Mouse (Mus musculus): Measurements from ENCODE around the gene Kcnj9. TPM values are rescaled to one million over a fixed set of nuclear protein-coding genes. Genes with fewer than 3 reads are reported as not detected.

Kcnj9 gene
- polyA plus RNA-seq, 1 experiment from 2014 or later, result 0.06 TPM

GRCm38 (mm10) chr1:172274116-172274515 is 55.0 kb downstream of the Kcnj9 start:
- Histone ChIP-seq H3K4me1 (ENCODE audit: control insufficient read depth, insufficient read depth, low read length) (0 out of 2 replicates have a peak, but pooled peaks cover 2% of the 10 kb centered on the region), H3K36me3 (ENCODE audit: control insufficient read depth, insufficient read depth, low read length) (no peaks in the 10 kb centered on the region), H3K9me3 (ENCODE audit: control insufficient read depth, low read length) (no peaks in the 10 kb centered on the region), H3K9ac (ENCODE audit: low read depth, low read length) (no peak overlapping the region), H3K27ac (replicated peaks; ENCODE audit: low read depth, low read length) (no peak overlapping the region), H3K27me3 (replicated peaks; ENCODE audit: control insufficient read depth, insufficient read depth, low read length) (no peaks in the 10 kb centered on the region), H3K4me2 (ENCODE audit: low read depth, low read length) (no peak overlapping the region), H3K4me3 (ENCODE audit: low read depth, low read length) (no peak overlapping the region)
- WGBS, result 50% methylated on average over 5 of the region's 5 CpGs
- DNase-seq (ENCODE audit: low spot score) (no peak), ATAC-seq (ENCODE audit: low read depth) (no peak)

- DNase-seq (ENCODE audit: low spot score) (no peak), ATAC-seq (ENCODE audit: low read depth) (no peak)
- 0 out of 2 replicates have a peak, but pooled peaks cover 2% of the 10 kb centered on the region for H3K4me1 ChIP-seq (ENCODE audit: control insufficient read depth, insufficient read depth, low read length)
- no peaks in the 10 kb centered on the region for H3K27me3 ChIP-seq (replicated peaks; ENCODE audit: control insufficient read depth, insufficient read depth, low read length)
- no peak overlapping the region for H3K4me3 ChIP-seq (ENCODE audit: low read depth, low read length)
- WGBS, result 82% methylated on average over 6 of the region's 6 CpGs
- no peak overlapping the region for H3K9ac ChIP-seq (ENCODE audit: low read depth, low read length)
- no peaks in the 10 kb centered on the region for H3K36me3 ChIP-seq (ENCODE audit: control insufficient read depth, insufficient read depth, low read length)
- H3K4me2 ChIP-seq (ENCODE audit: low read depth, low read length), result no peak overlapping the region
- no peaks in the 10 kb centered on the region for H3K9me3 ChIP-seq (ENCODE audit: control insufficient read depth, low read length)
- no peak overlapping the region for H3K27ac ChIP-seq (replicated peaks; ENCODE audit: low read depth, low read length)
Observed at GRCm38 (mm10) chr1:172273386-172273785, 55.7 kb downstream of the Kcnj9 start.

- no peak overlapping the region for H3K4me2 ChIP-seq (ENCODE audit: low read depth, low read length)
- H3K9me3 ChIP-seq (ENCODE audit: control insufficient read depth, low read length), result no peaks in the 10 kb centered on the region
- no peak for ATAC-seq (ENCODE audit: low read depth)
- H3K4me3 ChIP-seq (ENCODE audit: low read depth, low read length), result no peak overlapping the region
- DNase-seq (ENCODE audit: low spot score), result no peak
- 77% methylated on average over 10 of the region's 10 CpGs for WGBS
- H3K4me1 ChIP-seq (ENCODE audit: control insufficient read depth, insufficient read depth, low read length), result 0 out of 2 replicates have a peak, but pooled peaks cover 2% of the 10 kb centered on the region
- no peaks in the 10 kb centered on the region for H3K36me3 ChIP-seq (ENCODE audit: control insufficient read depth, insufficient read depth, low read length)
- H3K27ac ChIP-seq (replicated peaks; ENCODE audit: low read depth, low read length), result no peak overlapping the region
- H3K9ac ChIP-seq (ENCODE audit: low read depth, low read length), result no peak overlapping the region
- no peaks in the 10 kb centered on the region for H3K27me3 ChIP-seq (replicated peaks; ENCODE audit: control insufficient read depth, insufficient read depth, low read length)
Observed at GRCm38 (mm10) chr1:172271765-172272164, 57.4 kb downstream of the Kcnj9 start.

GRCm38 (mm10) chr1:172271208-172271607 is 57.9 kb downstream of the Kcnj9 start:
- Histone ChIP-seq H3K27ac (replicated peaks; ENCODE audit: low read depth, low read length) (no peak overlapping the region), H3K4me2 (ENCODE audit: low read depth, low read length) (no peak overlapping the region), H3K4me1 (ENCODE audit: control insufficient read depth, insufficient read depth, low read length) (0 out of 2 replicates have a peak, but pooled peaks cover 2% of the 10 kb centered on the region), H3K27me3 (replicated peaks; ENCODE audit: control insufficient read depth, insufficient read depth, low read length) (no peaks in the 10 kb centered on the region), H3K36me3 (ENCODE audit: control insufficient read depth, insufficient read depth, low read length) (no peaks in the 10 kb centered on the region), H3K9me3 (ENCODE audit: control insufficient read depth, low read length) (no peaks in the 10 kb centered on the region), H3K9ac (ENCODE audit: low read depth, low read length) (no peak overlapping the region), H3K4me3 (ENCODE audit: low read depth, low read length) (no peak overlapping the region)
- ATAC-seq (ENCODE audit: low read depth), result no peak
- DNase-seq (ENCODE audit: low spot score), result no peak
- 88% methylated on average over 3 of the region's 3 CpGs for WGBS

Other genes starting within 250 kb of the Kcnj9 start
- 227 and 230 TPM in 2 replicates for gene Copa, start 246.8 kb downstream of the Kcnj9 start, polyA plus RNA-seq (2014; fragmentation: Nextera tagmentation; extraction: Ambion mirVana)
- gene Ncstn, start 246.5 kb downstream of the Kcnj9 start, polyA plus RNA-seq (2014; fragmentation: Nextera tagmentation; extraction: Ambion mirVana), result 91.3 and 107 TPM in 2 replicates
- gene Pex19, start 202.6 kb downstream of the Kcnj9 start, polyA plus RNA-seq (2014; fragmentation: Nextera tagmentation; extraction: Ambion mirVana), result 130 and 148 TPM in 2 replicates
- gene Dcaf8, start 181.2 kb downstream of the Kcnj9 start, polyA plus RNA-seq (2014; fragmentation: Nextera tagmentation; extraction: Ambion mirVana), result 102 and 119 TPM in 2 replicates
- gene Pea15a, start 122.5 kb downstream of the Kcnj9 start, polyA plus RNA-seq (2014; fragmentation: Nextera tagmentation; extraction: Ambion mirVana), result 149 and 150 TPM in 2 replicates
- 39.4 and 74.3 TPM in 2 replicates for gene Casq1, start 109.5 kb downstream of the Kcnj9 start, polyA plus RNA-seq (2014; fragmentation: Nextera tagmentation; extraction: Ambion mirVana)
- gene Atp1a4, start 70.9 kb downstream of the Kcnj9 start, polyA plus RNA-seq (2014; fragmentation: Nextera tagmentation; extraction: Ambion mirVana), result 0.05 TPM in 1 of 2 replicates, not detected in the other
- 57.2 and 60.4 TPM in 2 replicates for gene Igsf8, start 67.7 kb downstream of the Kcnj9 start, polyA plus RNA-seq (2014; fragmentation: Nextera tagmentation; extraction: Ambion mirVana)
- 5.6 and 6.2 TPM in 2 replicates for gene Atp1a2, start 31.3 kb downstream of the Kcnj9 start, polyA plus RNA-seq (2014; fragmentation: Nextera tagmentation; extraction: Ambion mirVana)
- 0.18 and 0.28 TPM in 2 replicates for gene Kcnj10, start 11.9 kb upstream of the Kcnj9 start, polyA plus RNA-seq (2014; fragmentation: Nextera tagmentation; extraction: Ambion mirVana)
- 6.9 and 7.2 TPM in 2 replicates for gene Pigm, start 47.2 kb upstream of the Kcnj9 start, polyA plus RNA-seq (2014; fragmentation: Nextera tagmentation; extraction: Ambion mirVana)
- gene Slamf9, start 146.0 kb upstream of the Kcnj9 start, polyA plus RNA-seq (2014; fragmentation: Nextera tagmentation; extraction: Ambion mirVana), result 0.68 and 0.77 TPM in 2 replicates
- 21.4 and 26.3 TPM in 2 replicates for gene Igsf9, start 152.5 kb upstream of the Kcnj9 start, polyA plus RNA-seq (2014; fragmentation: Nextera tagmentation; extraction: Ambion mirVana)
- gene Tagln2, start 170.7 kb upstream of the Kcnj9 start, polyA plus RNA-seq (2014; fragmentation: Nextera tagmentation; extraction: Ambion mirVana), result 192 and 231 TPM in 2 replicates
- 6.5 and 8.9 TPM in 2 replicates for gene Cfap45, start 191.5 kb upstream of the Kcnj9 start, polyA plus RNA-seq (2014; fragmentation: Nextera tagmentation; extraction: Ambion mirVana)
- 0.45 and 1.6 TPM in 2 replicates for gene Vsig8, start 226.6 kb upstream of the Kcnj9 start, polyA plus RNA-seq (2014; fragmentation: Nextera tagmentation; extraction: Ambion mirVana)